Mouse (Mus musculus) activated CD4-positive, CD25-positive, alpha-beta regulatory T cell, adult 9 weeks (primary cell): ENCODE results near the gene Shd. TPM values are rescaled to one million over a fixed set of nuclear protein-coding genes. Genes with fewer than 3 reads are reported as not detected.

Experiments used
- polyA plus RNA-seq: library from polyadenylated mRNA; unstranded; fragments of 100-300 nt; shearing (Covaris generic); gene quantifications from one replicate; pipeline ENCODE4 v1.2.1, GENCODE M21; 2017

The Shd gene
- polyA plus RNA-seq, result not detected

DNA sequence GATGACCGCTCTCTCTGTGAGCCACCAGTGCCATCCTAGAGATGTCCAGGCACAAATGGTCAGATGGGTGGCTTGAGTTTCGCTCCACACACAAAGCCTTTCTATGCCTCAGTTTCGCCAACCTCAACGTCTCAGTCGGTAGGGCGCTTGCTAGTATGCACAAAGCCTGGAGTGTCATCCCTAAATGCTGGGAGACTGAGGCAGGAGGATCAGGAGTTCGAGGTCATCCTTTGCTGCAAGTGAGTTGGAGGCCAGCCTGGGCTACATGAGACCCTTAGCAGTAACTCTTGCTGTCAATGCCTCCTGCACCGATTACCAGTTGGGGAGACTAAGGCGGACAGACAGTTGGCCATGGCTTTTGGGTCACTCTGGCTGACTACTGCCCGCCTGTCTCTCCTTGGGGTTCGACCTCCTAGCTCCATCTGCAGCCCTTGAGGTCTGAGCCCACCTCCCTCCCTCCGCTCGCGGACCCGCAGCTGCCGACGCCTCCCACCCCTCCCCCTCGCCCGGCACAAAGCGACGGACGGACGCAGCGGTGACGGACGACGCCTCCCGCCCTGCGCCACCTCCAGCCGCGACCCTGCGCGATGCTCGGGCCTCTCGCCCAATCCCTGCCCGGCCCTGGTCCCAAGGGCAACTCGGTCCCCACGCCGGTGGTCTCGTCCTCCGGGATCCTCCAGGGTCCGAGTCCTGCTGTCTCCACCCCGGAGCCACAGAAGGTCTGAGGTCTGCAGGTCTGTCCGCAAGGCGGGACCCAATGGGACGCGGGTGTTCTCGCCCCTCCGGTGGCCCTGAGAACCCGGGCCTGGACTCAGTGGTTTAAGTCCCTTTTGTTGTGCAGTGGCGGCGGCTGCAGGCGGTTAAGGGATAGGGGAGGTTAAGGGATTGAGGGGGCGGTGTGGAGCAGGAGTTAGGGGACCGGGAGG is at the start of gene Shd:
Gene Shd, plus strand, starts transcription at position 502 of the 926 bp plus-strand sequence.

DNA sequence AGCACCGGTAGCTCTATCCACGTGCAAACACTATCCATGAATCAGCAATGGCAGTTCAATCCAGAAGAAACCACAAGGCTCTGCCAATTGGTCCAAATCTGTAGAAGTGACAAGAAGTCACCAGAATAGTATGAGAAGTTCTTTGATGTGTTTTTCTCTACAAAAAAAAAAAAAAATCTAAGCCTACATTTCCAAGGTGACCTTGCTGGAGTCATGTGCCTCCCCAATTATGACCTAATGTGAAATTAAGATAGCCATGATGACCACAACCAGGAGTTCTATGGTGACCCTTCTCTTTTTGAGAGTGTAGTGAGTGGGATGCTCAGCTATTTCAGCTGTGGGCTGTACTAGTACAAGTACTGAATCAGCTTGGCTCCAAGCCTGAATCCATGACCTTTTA is 20.9 kb upstream of the Shd start, which contains the start of gene Zfp119b:
Gene Zfp119b, minus strand, starts transcription at position 101 of the 400 bp plus-strand sequence.

DNA sequence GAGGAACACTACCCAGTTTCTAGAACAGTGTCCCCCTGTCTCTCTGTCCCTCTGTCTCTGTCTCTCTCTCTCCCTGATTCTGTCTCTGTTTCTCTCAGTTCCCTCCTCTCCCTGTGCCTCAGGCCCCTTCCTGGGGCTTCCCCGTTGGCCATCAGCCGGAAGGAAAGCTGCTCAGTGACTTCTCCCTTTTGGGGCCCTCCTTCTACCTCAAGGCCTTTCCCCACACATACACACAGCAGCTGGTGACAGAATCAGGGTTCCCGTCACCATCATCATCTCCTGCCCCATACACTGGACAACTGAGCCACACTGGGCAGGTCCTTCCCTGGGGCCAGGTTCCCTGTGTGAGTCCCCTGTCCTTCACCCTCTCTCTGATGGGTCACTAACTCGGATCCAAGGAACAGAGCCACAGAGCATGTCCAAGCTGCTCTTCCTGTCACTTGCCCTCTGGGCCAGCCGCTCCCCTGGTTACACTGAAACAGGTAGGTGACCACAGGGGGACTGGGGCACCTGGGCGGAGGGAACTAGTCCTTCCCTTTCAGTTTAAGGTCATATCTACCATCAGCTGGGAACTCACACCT is 17.7 kb upstream of the Shd start, which contains the start of gene Ebi3:
Gene Ebi3, plus strand, starts transcription at position 194 of the 581 bp plus-strand sequence.

DNA sequence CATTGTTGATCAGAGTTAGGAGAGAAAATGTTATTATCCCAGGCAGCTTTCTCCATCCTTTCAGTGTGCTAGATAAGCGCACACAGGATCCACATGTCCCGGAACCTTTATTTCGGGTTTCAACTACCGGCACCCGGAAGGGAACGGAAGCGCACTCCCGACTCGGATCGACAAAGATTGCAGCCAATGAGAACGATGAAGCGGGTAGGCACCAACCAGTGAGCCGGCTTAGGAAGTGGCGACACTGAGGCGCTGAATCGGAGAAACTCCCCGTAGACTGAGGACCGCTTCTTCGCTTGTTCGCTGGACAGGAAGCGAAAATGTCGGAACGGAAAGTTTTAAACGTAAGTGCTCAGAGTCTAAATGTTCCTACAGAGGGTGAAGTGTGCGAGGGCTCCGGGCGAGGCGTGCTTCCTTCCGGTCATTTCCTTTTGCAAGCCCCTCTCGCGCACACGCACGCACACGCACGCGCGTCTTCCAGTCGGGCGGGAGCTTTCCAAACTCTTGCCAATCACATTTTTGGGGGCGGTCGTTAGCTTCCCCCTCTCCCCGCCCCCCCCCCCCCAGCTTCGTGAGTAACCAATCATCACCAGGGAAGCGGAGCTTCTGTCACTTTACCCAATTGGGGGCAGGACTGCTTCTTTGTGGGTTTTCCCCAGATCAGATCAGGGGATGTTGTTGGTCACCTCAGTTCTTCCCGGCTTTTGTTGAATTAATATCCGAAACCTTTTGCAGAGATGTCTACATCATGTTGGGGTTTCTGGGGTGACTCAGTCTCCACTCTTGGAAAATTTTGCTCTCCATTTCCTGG is 11.1 kb upstream of the Shd start, which contains the start of gene Yju2:
Gene Yju2, plus strand, starts transcription at position 182 of the 811 bp plus-strand sequence.

DNA sequence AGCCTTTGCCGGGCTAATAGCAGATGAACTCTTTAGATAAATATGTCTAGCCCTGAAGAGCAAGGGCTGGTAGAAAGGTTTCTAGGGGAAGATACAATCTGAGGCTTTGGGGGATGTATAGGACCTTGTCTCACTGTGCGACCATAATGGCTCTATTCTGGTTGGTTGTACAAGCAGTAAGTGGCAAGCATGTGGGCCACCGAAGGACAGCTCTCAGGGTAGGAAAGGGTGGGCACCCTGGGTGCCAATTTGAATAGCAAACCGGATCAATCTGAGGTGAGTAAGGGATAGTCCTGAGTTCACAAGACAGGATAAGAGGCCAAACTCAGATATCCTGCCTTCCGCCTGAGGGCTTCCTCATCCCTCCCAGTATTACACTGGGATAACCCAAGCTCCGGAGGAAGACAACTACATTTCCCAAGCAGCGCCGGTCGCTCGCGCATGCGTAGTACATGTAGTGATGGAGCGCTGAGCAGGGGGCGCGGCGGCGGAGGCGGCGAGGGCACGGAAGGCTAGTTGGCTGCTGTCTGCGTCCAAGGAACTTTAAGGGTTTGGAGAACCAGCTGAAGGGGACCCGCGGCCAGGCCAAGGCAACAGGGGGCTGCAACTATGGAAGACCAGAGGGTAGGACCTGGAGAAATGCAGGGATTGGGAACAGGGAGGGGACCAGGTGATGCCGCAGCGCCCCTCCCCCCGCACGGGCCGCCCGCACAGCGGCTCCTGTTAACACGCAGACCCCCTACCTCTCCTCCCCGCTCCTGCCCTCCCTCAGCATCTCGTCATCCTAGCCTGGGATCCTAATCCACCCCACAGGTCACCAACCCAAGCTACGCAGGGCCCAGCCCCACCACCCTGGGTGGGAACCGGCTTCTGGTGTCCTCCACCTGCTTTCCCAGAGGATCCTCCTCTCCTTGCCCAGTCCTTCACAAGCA is 16.0 kb downstream of the Shd start, which contains the start of gene Fsd1:
Gene Fsd1, plus strand, starts transcription at position 480 of the 932 bp plus-strand sequence.

DNA sequence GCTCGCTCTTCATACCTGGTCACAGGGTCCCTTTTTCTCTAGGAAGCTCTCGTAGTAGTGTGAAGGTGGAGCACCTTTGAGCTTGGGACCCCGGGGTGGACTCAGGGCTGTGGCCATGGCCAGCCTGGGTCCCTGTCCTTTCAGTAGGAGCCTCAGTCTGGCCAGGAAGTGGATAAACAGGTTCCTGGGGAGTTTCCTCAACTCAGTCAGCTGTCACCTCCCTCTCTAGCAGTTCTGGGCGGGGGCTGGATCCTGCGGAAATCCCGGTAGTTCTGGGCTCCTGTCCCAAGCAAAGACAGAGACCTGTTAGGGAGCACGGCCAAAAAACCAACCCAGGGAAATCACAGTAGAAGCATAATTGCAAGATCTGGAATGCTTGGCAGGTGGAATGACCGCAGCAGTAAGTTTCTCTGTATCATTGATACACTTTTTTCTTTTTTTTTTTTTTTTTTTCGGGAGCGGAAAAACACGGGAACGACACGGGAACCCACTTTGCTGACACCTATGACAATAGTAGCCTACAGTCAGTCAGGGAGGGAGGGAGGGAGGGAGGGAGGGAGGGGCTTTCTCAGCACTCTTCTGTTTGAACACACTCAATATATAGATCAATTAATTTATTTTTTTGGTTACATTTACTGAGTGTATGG is 35.3 kb downstream of the Shd start, which contains the start of the genes Stap2 and Mpnd:
Gene Stap2, minus strand, starts transcription at position 170 of the 647 bp plus-strand sequence.
Gene Mpnd, plus strand, starts transcription at position 297 of the 647 bp plus-strand sequence.

Other genes with a start within 250 kb of the Shd start
- gene Adgre4, start 220.5 kb upstream of the Shd start, polyA plus RNA-seq, result 1.1 TPM
- gene Zfp119a, start 91.5 kb upstream of the Shd start, polyA plus RNA-seq, result 23.6 TPM
- gene Zfp959, start 78.4 kb upstream of the Shd start, polyA plus RNA-seq, result 29.5 TPM
- gene Zfp119b, start 21.0 kb upstream of the Shd start, polyA plus RNA-seq, result 11.9 TPM
- 82.9 TPM for gene Ebi3, start 17.8 kb upstream of the Shd start, polyA plus RNA-seq
- 32.8 TPM for gene Yju2, start 11.4 kb upstream of the Shd start, polyA plus RNA-seq
- gene Fsd1, start 16.0 kb downstream of the Shd start, polyA plus RNA-seq, result not detected
- gene Stap2, start 35.1 kb downstream of the Shd start, polyA plus RNA-seq, result 0.49 TPM
- 36.2 TPM for gene Mpnd, start 35.2 kb downstream of the Shd start, polyA plus RNA-seq
- 164 TPM for gene Sh3gl1, start 66.2 kb downstream of the Shd start, polyA plus RNA-seq
- gene Chaf1a, start 70.0 kb downstream of the Shd start, polyA plus RNA-seq, result 1.2 TPM
- gene Ubxn6, start 104.6 kb downstream of the Shd start, polyA plus RNA-seq, result 75.5 TPM
- 139 TPM for gene Hdgfl2, start 109.2 kb downstream of the Shd start, polyA plus RNA-seq
- not detected for gene Plin4, start 139.3 kb downstream of the Shd start, polyA plus RNA-seq
- gene Plin5, start 147.1 kb downstream of the Shd start, polyA plus RNA-seq, result not detected
- not detected for gene Lrg1, start 151.5 kb downstream of the Shd start, polyA plus RNA-seq
- gene Sema6b, start 169.9 kb downstream of the Shd start, polyA plus RNA-seq, result not detected
- 34.1 TPM for gene Tnfaip8l1, start 192.0 kb downstream of the Shd start, polyA plus RNA-seq
- gene Mydgf, start 213.5 kb downstream of the Shd start, polyA plus RNA-seq, result 60.7 TPM
- gene Dpp9, start 248.4 kb downstream of the Shd start, polyA plus RNA-seq, result 40.5 TPM